10 mouse cellular contexts compared by ENCODE assay signal in genomic region chr4:129855051-129855970, GRCm38 (mm10). TPM values are rescaled to one million over a fixed set of nuclear protein-coding genes. Genes with fewer than 3 reads are reported as not detected.
A peak's percentile ranks its signal among the peaks of the same experiment; 100 is the strongest.
DNase-seq lines count a peak whose midpoint lies in the region; ATAC-seq lines count a peak whose summit lies in the region.
"Had no signal": no experiment of that assay in that cellular context is flagged by ENCODE, and none has a peak within 500 bp of the region (broad histone marks: within the 10 kb centered on the region; RNA-seq: fewer than 3 reads in every experiment).

No protein-coding gene starts in this region.

- no peaks in the 10 kb centered on the region for H3K9me3 ChIP-seq in kidney, embryonic 15.5 days (replicated peaks)
- H3K9me3 ChIP-seq in midbrain, embryonic 13.5 days, result no peaks in the 10 kb centered on the region
- H3K9me3 ChIP-seq: G1E had no signal

- intact Hi-C loops in heart, postnatal 10 days (cut with DNase I), result loop anchor here (2.0 to 5.0 kb wide), 2 partner anchors 17 to 68 kb away; no protein-coding TSS in a partner anchor

- no peaks in the 10 kb centered on the region for H3K27me3 ChIP-seq in kidney, embryonic 15.5 days
- H3K27me3 ChIP-seq in midbrain, embryonic 13.5 days, result no peaks in the 10 kb centered on the region

- peaks cover 21% of the 10 kb centered on the region for H3K36me3 ChIP-seq in kidney, embryonic 15.5 days
- peaks cover 20% of the 10 kb centered on the region for H3K36me3 ChIP-seq in midbrain, embryonic 13.5 days

- no peak overlapping the region for H3K4me3 ChIP-seq in kidney, embryonic 15.5 days (replicated peaks)
- no peak overlapping the region for H3K4me3 ChIP-seq in midbrain, embryonic 13.5 days (replicated peaks)

- ATAC-seq in kidney, embryonic 15.5 days (replicated peaks; ENCODE audit: low FRiP score), result 0 out of 2 replicates have a peak, but pooled peaks have one; percentile 29
- ATAC-seq in midbrain, embryonic 13.5 days, result no peak; the same call in 1 of the 2 replicates

- H3K4me1 ChIP-seq in kidney, embryonic 15.5 days, result peaks cover 22% of the 10 kb centered on the region
- H3K4me1 ChIP-seq in midbrain, embryonic 13.5 days (replicated peaks), result peaks cover 12% of the 10 kb centered on the region

- H3K4me2 ChIP-seq in kidney, embryonic 15.5 days, result 0 out of 2 replicates have a peak overlapping the region, but pooled peaks have one; percentile 12
- no peak overlapping the region for H3K4me2 ChIP-seq in midbrain, embryonic 13.5 days (replicated peaks)

- no peak overlapping the region for H3K9ac ChIP-seq in kidney, embryonic 15.5 days
- no peak overlapping the region for H3K9ac ChIP-seq in midbrain, embryonic 13.5 days (replicated peaks)

- 46% methylated on average over 16 of the region's 16 CpGs for WGBS in kidney, embryonic 15.5 days
- 84% methylated on average over 16 of the region's 16 CpGs for WGBS in midbrain, embryonic 13.5 days

- peak; percentile 12 to 19 for DNase-seq in heart, postnatal 10 days
- DNase-seq in heart, adult 11 months, result no peak
- peak; percentile 40 for DNase-seq in adrenal gland, postnatal 25 days
- no peak for DNase-seq in cerebellum, adult 9-11 months
- no peak for DNase-seq in left cerebral cortex, adult 11 months (ENCODE audit: low spot score)
- no peak for DNase-seq in spleen, adult 12 weeks (ENCODE audit: low spot score)
- DNase-seq: embryo, embryonic 11 days had no signal

- 0 out of 2 replicates have a peak overlapping the region, but pooled peaks have one; percentile 24 for H3K27ac ChIP-seq in kidney, embryonic 15.5 days
- peak overlapping the region; percentile 68 for H3K27ac ChIP-seq in midbrain, embryonic 13.5 days

RNA-seq across cellular contexts. Expression of gene Ptp4a2, which starts 44.3 kb away (rescaled TPM):
- total RNA-seq in heart, postnatal 10 days (2021), result 100 to 1,000 TPM; 243 to 271 TPM
- total RNA-seq in adrenal gland, postnatal 25 days (2021), result 401 TPM in 2 replicates
- polyA plus RNA-seq in kidney, embryonic 15.5 days (2015; fragmentation: Nextera tagmentation; extraction: Ambion mirVana), result 311 and 374 TPM in 2 replicates
- 287 and 316 TPM in 2 replicates for polyA plus RNA-seq in midbrain, embryonic 13.5 days (2015; fragmentation: Nextera tagmentation; extraction: Ambion mirVana)

Comparison
In these comparisons a context has a peak if more than half of its experiments do, and no peak if none do; other contexts are left out.
1. DNase-seq: peak in heart, postnatal 10 days (2 of 2) and adrenal gland, postnatal 25 days (single experiment); none in heart, adult 11 months (single experiment), cerebellum, adult 9-11 months (single experiment), left cerebral cortex, adult 11 months (single experiment) and spleen, adult 12 weeks (single experiment).